Mouse (Mus musculus) ES-E14 (cell line): ENCODE results near the gene Foxd3.

Experiments
- CHD2 ChIP-seq: IDR thresholded peaks from 2 replicates; pipeline ENCODE4 v1.6.1; 2014; ENCODE audit warnings: mild to moderate bottlenecking, low read depth, low read length, inconsistent platforms
- MAFK ChIP-seq: IDR thresholded peaks from 2 replicates; pipeline ENCODE4 v1.6.1; 2014; ENCODE audit warnings: mild to moderate bottlenecking, low read depth, low read length, inconsistent platforms; ENCODE audit not compliant: insufficient read depth
- ZNF384 ChIP-seq: IDR thresholded peaks from 2 replicates; pipeline ENCODE4 v1.6.1; 2012; ENCODE audit warnings: low read depth, low read length, inconsistent platforms

GRCm38 (mm10) chr4:99657831-99658470, 1.9 kb downstream of the Foxd3 start:
- TF ChIP-seq MAFK (no peak), CHD2 (no peak), ZNF384 (no peak)
